Mouse (Mus musculus) midbrain, embryonic 12.5 days (tissue): ENCODE measurements around the gene Cilp2. TPM values are rescaled to one million over a fixed set of nuclear protein-coding genes. Genes with fewer than 3 reads are reported as not detected.

ENCODE experiments used
- ATAC-seq: fragments of 200-750 bp; cut with Nextera tagmentation; 2 replicates; pipeline ENCODE4 v1.8.0; 2017; ENCODE audit warnings: low read depth, moderate TSS enrichment, moderate library complexity; ENCODE audit not compliant: low FRiP score
- H3K27ac ChIP-seq: fragments of 300-500 bp; sonication (generic); replicated peaks from 2 replicates; pipeline ENCODE4 v1.5.1; 2016; ENCODE audit warnings: mild to moderate bottlenecking
- H3K27me3 ChIP-seq: fragments of 300-500 bp; sonication (generic); 2 replicates; pipeline ENCODE4 v1.6.1; 2016; ENCODE audit warnings: mild to moderate bottlenecking
- H3K36me3 ChIP-seq: fragments of 300-500 bp; sonication (generic); 2 replicates; pipeline ENCODE4 v1.6.1; 2016
- H3K4me1 ChIP-seq: fragments of 300-500 bp; sonication (generic); 2 replicates; pipeline ENCODE4 v1.6.1; 2016
- H3K4me2 ChIP-seq: fragments of 300-500 bp; sonication (generic); replicated peaks from 2 replicates; pipeline ENCODE4 v1.6.1; 2016; ENCODE audit warnings: mild to moderate bottlenecking, moderate library complexity
- H3K4me3 ChIP-seq: fragments of 300-500 bp; sonication (generic); 2 replicates; pipeline ENCODE4 v1.5.1; 2016; ENCODE audit warnings: mild to moderate bottlenecking
- H3K9ac ChIP-seq: fragments of 300-500 bp; sonication (generic); replicated peaks from 2 replicates; pipeline ENCODE4 v1.6.1; 2016; ENCODE audit warnings: mild to moderate bottlenecking, moderate library complexity
- H3K9me3 ChIP-seq: fragments of 300-500 bp; sonication (generic); 2 replicates; pipeline ENCODE4 v1.6.1; 2016; ENCODE audit warnings: mild to moderate bottlenecking
- WGBS: fragments of 180-500 bp; shearing (Covaris S2); methylation state at CpG from one replicate; pipeline ENCODE4 v1.1.7; 2016; 5-methylcytosine and 5-hydroxymethylcytosine counted together
- polyA plus RNA-seq: library from polyadenylated mRNA; unstranded; fragments of >200 nt; fragmentation: Nextera tagmentation; extraction: Ambion mirVana; gene quantifications from 2 replicates; pipeline ENCODE4 v1.2.1, GENCODE M21; 2016

Gene Cilp2
- polyA plus RNA-seq = 0.85 and 1.1 TPM in 2 replicates

DNA sequence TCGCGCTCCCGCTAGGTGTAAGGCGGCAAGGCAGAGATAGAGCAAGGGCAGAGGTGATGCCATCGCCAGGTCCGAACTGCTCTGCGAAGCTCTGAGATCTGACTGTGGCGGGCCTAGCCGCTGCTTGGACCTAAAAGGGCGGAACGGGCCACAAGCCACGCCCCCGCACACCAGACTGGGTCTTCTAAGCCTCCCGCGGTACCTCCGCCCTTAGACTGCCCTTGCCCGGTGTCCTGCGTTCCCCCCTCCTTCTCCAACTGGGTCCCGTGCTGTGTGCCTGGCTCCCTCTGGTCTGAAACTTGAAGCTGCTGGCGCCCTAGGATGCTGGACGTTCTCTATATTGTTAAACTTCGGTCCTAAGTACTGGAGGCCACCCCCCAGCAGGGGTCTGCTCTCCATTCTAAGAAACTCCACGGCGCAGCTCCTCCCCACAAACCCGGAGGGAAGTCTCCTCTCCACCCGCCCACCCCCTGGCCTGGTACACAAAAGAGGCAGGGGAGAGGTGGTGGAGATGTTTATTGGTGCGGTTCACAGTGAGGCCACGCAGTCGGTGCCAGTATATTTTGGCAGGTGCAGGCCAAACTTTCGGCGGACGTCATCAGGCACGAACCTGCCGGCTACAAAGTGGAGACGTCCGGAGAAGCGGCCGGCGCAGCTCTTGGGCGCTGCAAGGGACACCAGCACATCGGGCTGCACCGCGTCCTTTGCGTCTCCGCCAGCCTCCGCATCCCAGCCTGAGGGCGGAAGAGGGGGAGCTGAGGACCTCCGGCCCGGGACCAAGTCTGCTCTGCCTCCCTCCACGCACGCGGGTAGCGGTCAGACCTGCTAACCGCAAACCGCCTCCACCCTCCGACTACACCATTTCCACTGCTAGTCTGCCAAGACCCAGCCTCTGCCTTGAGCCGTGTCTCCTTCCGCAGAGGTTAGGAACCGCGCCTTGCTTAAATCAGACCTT lies at the start of gene Cilp2:
Cilp2 (minus strand) TSS at position 399 of the 955 bp plus-strand sequence.
- Histone ChIP-seq H3K4me1 (peaks cover 41% of the 10 kb centered on the region), H3K9me3 (no peaks in the 10 kb centered on the region), H3K36me3 (0 out of 2 replicates have a peak, but pooled peaks cover 3% of the 10 kb centered on the region), H3K27ac (no peak within 1 kb of the TSS), H3K4me2 (peak within 1 kb of the TSS; percentile 34), H3K27me3 (peaks cover 86% of the 10 kb centered on the region), H3K4me3 (peak within 1 kb of the TSS; percentile 22), H3K9ac (no peak within 1 kb of the TSS)
- 2% methylated on average over 57 of the region's 60 CpGs for WGBS
- no peak for ATAC-seq

DNA sequence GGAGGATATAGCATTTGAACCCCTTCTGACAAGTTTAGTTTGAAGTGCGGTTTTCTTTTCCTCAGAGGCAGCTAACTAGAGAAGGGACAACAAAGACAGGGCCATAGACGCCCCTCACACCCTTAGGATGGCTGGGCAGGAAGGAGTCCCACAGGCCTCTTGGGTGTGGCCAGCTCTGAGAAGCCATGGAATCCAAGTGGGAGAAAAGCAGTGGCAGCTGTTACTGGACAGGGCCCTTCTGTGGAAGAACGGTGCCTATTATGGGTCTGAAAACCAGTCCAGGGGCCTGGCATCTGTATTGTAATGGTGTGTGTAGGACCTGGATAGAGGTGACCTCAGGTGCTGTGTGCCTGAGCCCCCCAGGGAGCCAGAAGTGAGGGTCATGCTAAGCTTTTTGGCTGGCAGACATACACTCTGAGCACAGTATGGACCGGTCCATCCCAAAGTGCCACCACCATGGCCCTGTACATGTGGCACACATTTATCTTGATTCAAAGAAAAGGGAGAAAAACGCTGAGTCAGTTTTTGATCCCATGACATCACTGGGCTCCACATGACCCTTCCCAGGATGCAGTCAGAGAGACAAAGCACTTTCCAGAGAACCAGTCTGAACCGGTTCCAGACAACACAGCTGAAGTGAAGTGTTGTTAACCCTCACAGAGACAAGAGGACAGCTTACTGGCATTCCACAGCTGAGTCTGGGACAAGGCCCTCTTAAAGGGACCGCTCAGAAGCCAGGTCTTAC lies 48.7 kb upstream of the Cilp2 start:
- WGBS = 73% methylated on average over 7 of the region's 7 CpGs
- peak; percentile 60 for ATAC-seq
- H3K27ac ChIP-seq = 0 out of 2 replicates have a peak overlapping the region, but pooled peaks have one; percentile 21
- no peaks in the 10 kb centered on the region for H3K9me3 ChIP-seq
- H3K27me3 ChIP-seq = no peaks in the 10 kb centered on the region
- H3K9ac ChIP-seq = no peak overlapping the region
- H3K4me1 ChIP-seq = peaks cover 8% of the 10 kb centered on the region
- peaks cover 24% of the 10 kb centered on the region for H3K36me3 ChIP-seq
- no peak overlapping the region for H3K4me2 ChIP-seq
- no peak overlapping the region for H3K4me3 ChIP-seq

DNA sequence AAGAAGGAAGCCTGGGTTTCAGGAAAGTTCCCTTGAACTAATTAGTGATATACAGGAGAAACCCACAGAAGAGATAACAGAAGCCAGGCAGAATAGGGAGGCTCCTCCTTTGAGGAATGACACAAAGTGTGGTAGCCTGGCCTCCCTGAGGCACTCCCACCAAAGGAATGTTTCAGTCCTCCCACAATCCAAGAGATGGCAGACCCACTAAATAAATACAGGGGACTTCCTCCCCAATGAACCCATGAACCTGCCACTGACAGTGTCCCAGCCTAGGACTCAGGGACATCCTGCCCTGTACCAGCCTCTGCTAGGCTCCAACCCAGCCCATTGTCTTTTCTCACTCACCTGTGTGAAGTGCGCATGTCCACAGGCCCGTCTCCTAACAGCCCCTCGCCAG lies 47.9 kb upstream of the Cilp2 start:
- Histone ChIP-seq H3K4me1 (peaks cover 8% of the 10 kb centered on the region), H3K4me3 (no peak overlapping the region), H3K27ac (no peak overlapping the region), H3K9me3 (no peaks in the 10 kb centered on the region), H3K36me3 (peaks cover 24% of the 10 kb centered on the region), H3K9ac (no peak overlapping the region), H3K4me2 (no peak overlapping the region), H3K27me3 (no peaks in the 10 kb centered on the region)
- no peak for ATAC-seq
- WGBS = 91% methylated on average over 3 of the region's 3 CpGs

DNA sequence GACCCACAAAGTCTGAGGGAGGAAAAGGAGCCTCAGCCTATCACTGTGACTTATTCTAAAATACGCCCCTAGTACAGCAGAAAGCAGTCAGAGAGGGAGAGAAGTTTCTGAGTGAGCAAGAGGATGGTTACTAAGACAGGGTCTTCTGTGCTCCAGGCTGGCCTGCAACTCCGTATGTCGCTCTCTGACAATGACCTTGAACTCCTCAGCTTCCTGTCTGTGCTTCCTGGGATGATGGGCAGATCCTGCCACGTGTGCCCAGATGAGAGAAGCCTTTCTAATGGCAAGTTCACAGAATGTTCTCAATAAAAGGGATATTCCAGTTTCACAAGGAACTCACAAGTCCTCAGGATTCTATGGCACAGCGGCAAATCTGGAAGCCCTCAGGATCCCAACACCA lies 47.1 kb upstream of the Cilp2 start:
- Histone ChIP-seq H3K4me2 (no peak overlapping the region), H3K4me1 (peaks cover 8% of the 10 kb centered on the region), H3K27me3 (no peaks in the 10 kb centered on the region), H3K9ac (no peak overlapping the region), H3K9me3 (no peaks in the 10 kb centered on the region), H3K27ac (no peak overlapping the region), H3K36me3 (peaks cover 24% of the 10 kb centered on the region), H3K4me3 (no peak overlapping the region)
- no peak for ATAC-seq
- 88% methylated on average over 5 of the region's 5 CpGs for WGBS

DNA sequence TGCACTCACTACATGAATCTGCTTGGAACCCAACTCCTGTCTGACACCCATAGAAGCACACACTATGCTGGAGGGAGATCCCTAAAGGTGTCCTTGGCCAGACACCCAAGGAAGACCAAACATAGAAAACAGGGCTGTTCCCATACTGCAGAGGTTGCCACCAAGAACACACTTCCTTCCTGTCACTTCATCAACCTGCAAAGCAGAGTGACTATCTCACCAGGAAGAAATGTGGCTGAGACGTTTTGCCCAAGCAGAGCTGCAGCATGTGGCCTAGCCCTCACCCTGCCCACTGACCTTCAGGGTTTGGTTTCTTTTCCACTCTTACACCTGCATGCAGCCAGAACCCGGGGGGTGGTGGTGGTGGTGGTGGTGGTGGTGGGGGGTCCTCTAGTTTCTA lies 46.3 kb upstream of the Cilp2 start:
- WGBS = 87% methylated on average over 2 of the region's 2 CpGs
- Histone ChIP-seq H3K4me1 (peaks cover 8% of the 10 kb centered on the region), H3K27me3 (no peaks in the 10 kb centered on the region), H3K4me3 (no peak overlapping the region), H3K9me3 (no peaks in the 10 kb centered on the region), H3K36me3 (peaks cover 24% of the 10 kb centered on the region), H3K9ac (no peak overlapping the region), H3K27ac (no peak overlapping the region), H3K4me2 (no peak overlapping the region)
- ATAC-seq = no peak

DNA sequence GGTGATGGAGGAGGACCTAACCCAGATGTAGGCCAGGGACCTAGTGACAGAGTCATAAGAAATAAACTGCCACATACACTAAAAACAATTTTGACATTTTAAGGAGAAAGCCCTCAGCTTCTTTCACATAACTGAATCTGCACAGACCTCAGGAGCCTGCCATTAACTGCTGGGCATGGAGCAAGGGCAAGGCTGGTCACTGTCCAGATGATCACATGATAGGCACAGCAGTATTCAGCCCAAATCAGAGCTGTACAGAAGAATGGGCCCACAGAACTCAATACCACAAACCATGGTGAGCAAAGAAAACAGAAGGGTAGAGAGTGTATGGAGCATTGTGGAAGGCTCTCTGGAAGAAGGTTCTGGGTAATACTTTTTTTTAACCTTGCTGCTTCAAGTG lies 39.4 kb upstream of the Cilp2 start:
- Histone ChIP-seq H3K4me2 (no peak overlapping the region), H3K4me1 (no peaks in the 10 kb centered on the region), H3K36me3 (0 out of 2 replicates have a peak, but pooled peaks cover 4% of the 10 kb centered on the region), H3K4me3 (no peak overlapping the region), H3K9me3 (no peaks in the 10 kb centered on the region), H3K27ac (no peak overlapping the region), H3K27me3 (no peaks in the 10 kb centered on the region), H3K9ac (no peak overlapping the region)
- no peak for ATAC-seq

DNA sequence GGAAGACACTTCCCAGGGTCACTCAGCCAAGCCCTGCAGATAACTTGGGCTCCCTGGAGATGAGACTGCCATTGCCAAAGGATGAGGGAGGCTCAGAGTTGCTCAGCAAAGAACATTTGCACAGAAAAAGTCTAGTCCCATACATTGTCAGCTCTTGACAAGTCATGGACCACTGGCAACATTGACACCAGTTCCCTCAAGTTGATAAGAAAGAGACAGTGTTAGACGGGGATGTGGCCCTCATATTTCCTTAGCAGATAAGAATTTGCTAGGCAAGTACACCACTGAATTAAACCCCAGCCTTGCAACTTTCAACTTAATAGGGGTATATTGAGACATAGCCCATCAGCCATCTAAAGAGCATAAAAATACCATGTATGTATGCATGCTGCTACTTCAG lies 36.5 kb upstream of the Cilp2 start:
- H3K36me3 ChIP-seq = 0 out of 2 replicates have a peak, but pooled peaks cover 4% of the 10 kb centered on the region
- H3K27me3 ChIP-seq = no peaks in the 10 kb centered on the region
- H3K4me3 ChIP-seq = no peak overlapping the region
- no peak for ATAC-seq
- H3K9ac ChIP-seq = no peak overlapping the region
- 90% methylated on average over 1 of the region's 1 CpGs for WGBS
- peaks cover 19% of the 10 kb centered on the region for H3K4me1 ChIP-seq
- H3K4me2 ChIP-seq = no peak overlapping the region
- H3K9me3 ChIP-seq = no peaks in the 10 kb centered on the region
- no peak overlapping the region for H3K27ac ChIP-seq

DNA sequence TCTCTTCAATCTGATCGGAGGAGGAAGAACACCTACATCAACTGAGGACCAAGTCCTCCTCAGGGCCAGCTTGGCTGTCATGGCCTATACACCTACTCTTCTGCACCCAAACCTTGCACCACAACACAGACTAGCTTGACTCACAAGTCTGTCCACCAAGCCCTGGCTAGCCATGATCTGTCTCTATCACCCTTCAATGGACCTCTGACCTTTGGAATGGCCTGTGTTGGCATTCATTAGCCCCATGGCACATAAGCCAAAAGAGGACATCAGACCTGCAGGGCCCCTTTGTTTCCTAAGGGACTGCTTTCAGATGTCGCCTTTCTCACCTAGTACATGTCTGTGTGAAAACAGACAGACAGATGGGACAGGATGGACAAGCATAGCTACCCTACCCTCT lies 33.7 kb upstream of the Cilp2 start:
- H3K9me3 ChIP-seq = no peaks in the 10 kb centered on the region
- H3K27ac ChIP-seq = peak overlapping the region; percentile 79
- H3K27me3 ChIP-seq = no peaks in the 10 kb centered on the region
- 0 out of 2 replicates have a peak overlapping the region, but pooled peaks have one; percentile 34 for H3K4me2 ChIP-seq
- peaks cover 19% of the 10 kb centered on the region for H3K4me1 ChIP-seq
- peaks cover 17% of the 10 kb centered on the region for H3K36me3 ChIP-seq
- no peak overlapping the region for H3K9ac ChIP-seq
- ATAC-seq = no peak
- H3K4me3 ChIP-seq = no peak overlapping the region
- WGBS = 95% methylated on average over 2 of the region's 2 CpGs

DNA sequence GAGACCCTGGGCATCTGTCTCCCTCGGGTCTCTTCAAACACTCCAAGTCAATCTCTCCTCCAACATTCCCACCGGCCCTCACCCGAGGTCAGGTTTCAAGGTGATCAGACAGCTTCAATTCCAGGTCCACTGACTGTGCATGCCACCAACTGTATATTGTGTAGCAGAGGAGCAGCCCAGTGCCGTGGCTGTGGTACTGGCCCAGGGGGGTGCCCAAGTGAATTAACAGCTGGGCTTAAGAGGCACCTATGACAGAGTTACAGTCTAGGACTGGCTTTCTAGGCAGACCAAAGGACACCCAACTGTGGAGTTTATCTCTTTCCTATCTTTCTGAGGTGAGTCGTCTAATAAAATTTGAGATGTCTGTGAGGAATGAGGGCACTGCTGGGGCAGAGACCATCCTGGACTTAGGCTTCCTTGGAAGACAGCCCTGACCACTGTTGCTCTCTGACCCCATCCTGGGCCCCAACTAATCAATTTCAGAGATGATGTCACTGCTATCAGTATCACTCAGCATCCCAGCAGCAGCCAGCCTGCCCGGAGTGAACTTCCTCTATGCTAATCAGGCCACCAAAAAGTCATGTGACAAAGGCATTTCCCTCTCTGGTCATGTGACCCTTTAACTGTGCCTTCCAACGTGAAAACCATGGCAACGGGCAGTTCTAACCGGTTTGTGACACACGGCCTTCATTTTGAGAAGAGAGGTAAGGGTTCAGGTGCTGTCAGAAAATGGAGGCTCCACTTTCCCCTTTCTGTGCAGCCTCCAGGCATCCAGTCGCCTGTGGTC lies 32.6 kb upstream of the Cilp2 start:
- Histone ChIP-seq H3K4me2 (peak overlapping the region; percentile 34), H3K9me3 (no peaks in the 10 kb centered on the region), H3K4me3 (no peak overlapping the region), H3K27ac (peak overlapping the region; percentile 79), H3K4me1 (peaks cover 19% of the 10 kb centered on the region), H3K27me3 (no peaks in the 10 kb centered on the region), H3K9ac (no peak overlapping the region), H3K36me3 (peaks cover 28% of the 10 kb centered on the region)
- peak; percentile 70 for ATAC-seq
- 50% methylated on average over 11 of the region's 11 CpGs for WGBS

DNA sequence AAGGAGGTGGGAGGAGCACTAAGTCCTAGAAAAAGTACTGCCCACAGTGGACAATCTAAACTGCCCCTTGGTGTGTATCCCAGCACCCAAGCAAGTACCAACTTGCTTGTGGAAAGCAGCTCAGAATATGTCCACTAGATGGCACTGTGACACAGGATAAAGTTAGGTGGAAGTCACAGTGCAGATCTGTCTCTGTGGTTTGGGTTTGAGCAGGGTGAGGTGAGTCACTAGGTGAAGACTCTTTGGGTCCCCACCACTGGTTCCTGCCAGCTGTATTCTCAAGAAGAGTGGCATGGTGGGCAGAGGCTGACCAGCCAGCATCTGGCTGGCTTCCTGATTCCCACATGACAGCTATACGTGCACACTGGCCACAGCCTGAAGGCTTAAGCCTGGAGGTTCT lies 31.5 kb upstream of the Cilp2 start:
- Histone ChIP-seq H3K4me2 (no peak overlapping the region), H3K4me1 (peaks cover 19% of the 10 kb centered on the region), H3K4me3 (no peak overlapping the region), H3K27ac (no peak overlapping the region), H3K9me3 (no peaks in the 10 kb centered on the region), H3K9ac (no peak overlapping the region), H3K36me3 (peaks cover 39% of the 10 kb centered on the region), H3K27me3 (no peaks in the 10 kb centered on the region)
- peak; percentile 54 for ATAC-seq
- WGBS = 67% methylated on average over 1 of the region's 1 CpGs

DNA sequence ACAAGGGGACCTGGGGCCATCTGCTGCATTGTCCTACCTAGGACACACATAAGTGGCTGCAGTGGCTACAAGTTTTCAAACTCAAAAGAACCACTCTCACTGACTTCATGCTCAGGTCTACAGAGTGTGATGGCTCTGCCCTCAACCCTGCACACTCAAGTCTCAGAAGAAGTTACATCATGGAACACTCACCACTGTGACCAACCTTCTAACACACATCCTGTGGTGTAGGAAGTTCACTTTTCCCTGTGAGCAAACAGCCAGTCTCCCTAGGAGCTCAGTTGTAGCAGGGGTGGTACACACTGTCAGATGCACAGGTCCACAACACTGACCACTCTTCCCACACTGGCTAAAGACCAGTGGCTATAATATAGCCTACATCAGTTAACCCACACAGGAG lies 31.0 kb upstream of the Cilp2 start:
- Histone ChIP-seq H3K27ac (no peak overlapping the region), H3K27me3 (no peaks in the 10 kb centered on the region), H3K4me1 (peaks cover 19% of the 10 kb centered on the region), H3K4me2 (no peak overlapping the region), H3K4me3 (no peak overlapping the region), H3K9me3 (no peaks in the 10 kb centered on the region), H3K36me3 (peaks cover 44% of the 10 kb centered on the region), H3K9ac (no peak overlapping the region)
- 0 out of 2 replicates have a peak, but pooled peaks have one; percentile 1 for ATAC-seq
